Mouse (Mus musculus): ENCODE results near the gene Gk2. TPM values are rescaled to one million over a fixed set of nuclear protein-coding genes. Genes with fewer than 3 reads are reported as not detected.
A peak's percentile ranks its signal among the peaks of the same experiment; 100 is the strongest.

Gk2 gene
- total RNA-seq (2021), result not detected
- long read RNA-seq, experiment 1, result 0 reads
- long read RNA-seq, experiment 2, result 0 reads

DNA sequence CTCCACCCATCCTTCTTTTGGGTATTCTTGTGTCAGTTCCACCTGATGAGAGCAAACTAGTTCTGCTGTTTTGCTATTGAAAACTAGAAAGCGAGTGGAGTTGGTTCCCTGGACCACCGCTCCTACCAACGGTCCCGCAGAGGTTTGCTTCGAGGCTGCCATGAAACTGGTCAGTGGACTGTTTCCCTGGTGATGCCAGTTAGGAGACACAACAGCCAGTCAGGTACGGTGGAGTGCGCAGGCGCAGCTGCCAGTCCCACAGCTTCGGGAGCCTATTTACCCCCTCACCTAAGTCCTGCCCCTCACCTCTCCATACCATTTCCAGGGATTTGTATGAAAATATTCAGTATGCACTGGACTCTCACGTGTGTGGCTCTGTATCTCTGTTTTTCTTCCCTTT lies at the start of gene Gk2:
Gene Gk2 (minus strand): TSS at position 206 of the 400 bp plus-strand sequence.
- H3K4me3 ChIP-seq, result no peak within 1 kb of the TSS
- TF ChIP-seq CTCF (conservative IDR thresholded peaks at IDR 0.05), result no peak
- DNase-seq (ENCODE audit: low spot score in 2 of 2), result no peak
- no peak within 1 kb of the TSS for H3K27ac ChIP-seq

DNA sequence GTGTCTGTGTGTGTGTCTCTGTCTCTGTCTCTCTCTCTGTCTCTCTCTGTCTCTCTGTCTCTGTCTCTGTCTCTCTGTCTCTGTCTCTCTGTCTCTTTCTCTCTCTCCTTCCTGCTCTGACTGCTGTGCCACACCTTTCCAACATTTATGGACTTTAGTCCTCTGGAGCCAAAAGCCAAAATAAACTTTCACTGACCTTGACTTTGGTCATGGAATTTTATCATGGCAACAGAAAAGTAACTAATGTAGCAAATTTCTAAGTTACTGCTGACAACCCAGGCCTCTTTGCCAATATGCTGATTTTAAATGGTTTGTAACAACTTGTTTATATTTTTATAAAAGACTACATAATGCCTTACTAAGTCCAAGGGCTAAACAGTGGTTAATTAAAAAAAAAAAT lies 41.2 kb upstream of the Gk2 start:
- TF ChIP-seq CTCF (conservative IDR thresholded peaks at IDR 0.05), result no peak
- Histone ChIP-seq H3K4me3 (no peak overlapping the region), H3K27ac (no peak overlapping the region)
- DNase-seq (ENCODE audit: low spot score in 2 of 2), result no peak

DNA sequence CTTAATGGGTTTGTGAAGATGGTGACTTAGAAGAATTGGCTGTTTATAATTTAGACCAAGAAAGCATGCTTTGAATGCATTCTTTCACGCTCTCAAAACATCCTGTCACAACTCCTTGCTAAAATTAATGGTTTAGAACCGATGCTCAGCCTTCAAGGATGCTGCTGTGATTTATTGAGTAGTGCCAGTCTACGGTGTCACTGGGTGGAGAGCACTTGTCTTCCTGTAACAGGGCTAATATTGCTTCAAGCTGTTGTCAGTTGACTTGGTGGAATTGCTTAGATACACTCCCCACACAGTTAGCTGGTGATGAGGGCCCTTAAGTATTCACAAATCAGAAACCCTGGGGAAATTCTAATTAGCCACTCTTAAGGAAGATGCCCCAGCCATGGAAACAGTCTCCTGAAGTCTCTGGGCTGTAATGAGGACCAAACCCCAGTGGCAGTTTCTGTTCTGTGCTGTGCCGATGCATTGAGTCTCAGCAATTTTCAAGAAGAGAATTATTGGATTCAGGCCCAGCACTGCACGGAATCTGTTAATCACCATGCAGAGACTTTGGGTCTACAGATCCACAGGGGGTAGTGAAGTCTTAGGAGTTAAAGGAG lies 38.8 kb upstream of the Gk2 start:
- TF ChIP-seq CTCF (conservative IDR thresholded peaks at IDR 0.05), result no peak
- Histone ChIP-seq H3K27ac (no peak overlapping the region), H3K4me3 (no peak overlapping the region)
- DNase-seq (ENCODE audit: low spot score in 2 of 2), result no peak

DNA sequence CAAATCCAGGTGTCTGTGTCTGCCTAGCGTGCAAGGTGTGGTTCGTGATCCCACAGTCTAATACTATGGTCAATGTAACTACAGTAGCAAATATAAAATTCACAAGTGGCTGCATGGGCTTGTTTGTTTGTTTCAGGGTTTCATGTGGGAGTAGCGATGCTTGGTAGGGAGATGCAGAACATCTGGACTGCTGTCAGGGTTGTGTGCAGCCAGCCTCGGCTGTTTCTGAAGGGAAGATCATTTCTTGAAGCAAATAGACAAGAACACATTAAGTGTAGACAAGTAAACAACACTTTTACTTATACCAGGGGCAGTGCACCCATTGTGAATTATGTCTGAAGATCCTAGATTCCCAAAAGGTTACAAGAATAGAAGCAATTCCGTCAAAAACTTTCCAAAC lies 36.6 kb upstream of the Gk2 start:
- Histone ChIP-seq H3K4me3 (no peak overlapping the region), H3K27ac (no peak overlapping the region)
- TF ChIP-seq CTCF (conservative IDR thresholded peaks at IDR 0.05), result no peak
- no peak for DNase-seq (ENCODE audit: low spot score in 2 of 2)

DNA sequence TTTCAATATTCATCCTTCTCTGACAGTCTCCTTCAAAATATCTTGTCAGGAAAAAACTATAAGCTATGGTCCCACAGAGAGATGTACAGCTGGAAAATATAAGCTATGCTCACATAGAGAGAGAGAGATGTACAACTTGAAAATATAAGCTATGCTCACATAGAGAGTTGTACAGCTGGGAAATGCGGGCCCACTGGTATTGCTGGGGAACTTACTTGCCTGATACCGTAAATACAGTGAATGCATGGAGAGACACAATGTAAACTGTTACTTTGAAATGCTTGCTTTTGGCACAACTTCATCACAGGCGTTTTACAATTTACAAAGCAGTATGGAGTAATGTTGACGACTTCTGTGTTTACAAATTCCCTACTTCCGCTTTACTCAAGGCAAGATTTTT lies 29.3 kb upstream of the Gk2 start:
- DNase-seq (ENCODE audit: low spot score in 2 of 2), result no peak
- TF ChIP-seq CTCF (conservative IDR thresholded peaks at IDR 0.05), result no peak
- Histone ChIP-seq H3K27ac (no peak overlapping the region), H3K4me3 (no peak overlapping the region)

DNA sequence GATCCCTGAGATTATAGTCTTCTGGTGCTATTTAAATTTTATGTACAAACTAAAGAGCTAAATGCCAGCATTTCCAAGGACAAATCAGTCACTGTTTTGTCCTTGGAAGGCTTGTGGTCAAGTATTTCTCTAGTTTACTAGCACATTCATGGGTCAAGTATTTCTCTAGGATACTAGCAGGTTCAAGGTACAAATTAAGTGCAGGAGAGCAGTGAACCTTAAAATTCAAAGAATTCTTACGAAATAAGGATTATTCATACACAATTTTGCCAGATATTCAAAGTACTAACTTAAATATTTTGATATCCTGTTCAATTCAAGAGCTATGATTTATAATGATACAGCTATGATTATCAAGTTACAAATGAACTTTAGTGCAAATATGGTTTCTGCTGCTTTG lies 23.2 kb upstream of the Gk2 start:
- Histone ChIP-seq H3K27ac (no peak overlapping the region), H3K4me3 (no peak overlapping the region)
- TF ChIP-seq CTCF (conservative IDR thresholded peaks at IDR 0.05), result no peak
- no peak for DNase-seq (ENCODE audit: low spot score in 2 of 2)

DNA sequence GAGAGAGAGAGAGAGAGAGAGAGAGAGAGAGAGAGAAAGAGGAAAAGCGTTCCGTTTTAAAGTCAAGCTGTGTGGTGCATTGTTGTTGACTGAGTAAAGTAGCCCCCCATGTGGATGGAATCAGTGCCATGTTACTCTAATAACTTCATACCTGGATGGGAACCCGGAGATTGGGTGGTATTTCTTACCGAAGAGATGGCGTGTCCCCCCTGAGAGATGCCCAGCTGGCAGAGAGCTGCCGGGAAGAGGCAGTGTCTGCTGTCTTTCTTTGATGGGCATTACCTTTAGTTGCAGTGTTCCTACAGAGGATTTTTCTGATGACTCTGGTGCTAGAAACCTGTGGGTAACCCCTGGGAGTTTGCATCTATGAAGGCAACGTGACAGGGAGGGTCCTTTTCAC lies 10.4 kb upstream of the Gk2 start:
- no peak for DNase-seq (ENCODE audit: low spot score in 2 of 2)
- Histone ChIP-seq H3K27ac (no peak overlapping the region), H3K4me3 (no peak overlapping the region)
- TF ChIP-seq CTCF (conservative IDR thresholded peaks at IDR 0.05), result no peak

DNA sequence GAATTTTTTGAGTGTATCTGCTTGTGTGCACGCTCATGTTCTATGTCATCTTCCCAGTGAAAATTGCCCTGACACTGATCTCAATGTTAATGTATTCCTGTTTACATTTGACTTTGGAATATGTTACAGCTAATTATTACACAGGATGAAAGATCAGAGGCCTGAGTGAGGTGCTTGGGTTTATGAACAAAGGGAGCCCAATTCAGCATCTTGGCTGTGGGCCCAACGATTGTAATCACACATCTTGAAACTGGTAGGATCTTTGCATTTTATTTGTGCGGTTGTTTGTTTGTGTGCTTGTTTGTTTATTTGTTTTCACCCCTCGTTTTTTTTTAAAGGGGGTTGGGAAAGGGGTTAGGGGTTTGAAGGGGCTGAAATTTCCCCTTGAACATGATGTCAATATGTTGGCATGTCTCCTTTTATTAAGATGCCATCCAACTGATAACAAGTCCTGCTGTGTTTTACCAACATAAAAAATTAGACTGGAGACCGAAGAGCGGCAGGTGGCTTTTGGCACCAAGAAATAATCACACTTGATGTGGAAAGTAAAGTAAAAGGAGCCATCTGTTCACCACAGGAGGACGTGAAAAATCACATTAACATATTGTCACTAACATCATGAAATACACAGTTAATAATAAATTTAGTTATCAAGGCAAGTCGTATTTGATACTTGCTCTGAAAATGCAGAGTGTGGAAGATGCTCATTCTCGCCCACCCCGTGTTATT lies 9.8 kb upstream of the Gk2 start:
- DNase-seq (ENCODE audit: low spot score in 2 of 2), result no peak
- no peak overlapping the region for H3K27ac ChIP-seq
- no peak overlapping the region for H3K4me3 ChIP-seq
- no peak for TF ChIP-seq CTCF (conservative IDR thresholded peaks at IDR 0.05)

DNA sequence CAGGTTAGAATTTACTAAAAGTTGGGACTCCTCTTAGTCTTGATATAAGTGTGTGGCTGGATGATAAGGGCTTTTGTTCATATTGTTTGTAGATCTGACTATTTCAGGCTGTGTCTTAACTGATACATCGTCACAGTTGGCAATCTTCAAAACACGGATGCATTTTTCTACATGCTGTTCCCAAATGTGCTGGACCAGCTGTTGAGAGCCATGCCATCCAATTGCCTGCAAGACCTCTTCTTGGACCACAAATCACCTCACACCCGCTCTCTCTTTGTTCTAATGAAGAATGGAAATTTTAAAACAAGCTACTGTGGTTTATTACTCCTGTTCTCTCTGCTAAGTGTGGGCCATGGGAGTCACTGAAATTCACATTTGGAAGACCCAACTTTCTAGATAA lies 9.1 kb upstream of the Gk2 start:
- DNase-seq (ENCODE audit: low spot score in 2 of 2), result no peak
- Histone ChIP-seq H3K27ac (no peak overlapping the region), H3K4me3 (no peak overlapping the region)
- TF ChIP-seq CTCF (conservative IDR thresholded peaks at IDR 0.05), result no peak

DNA sequence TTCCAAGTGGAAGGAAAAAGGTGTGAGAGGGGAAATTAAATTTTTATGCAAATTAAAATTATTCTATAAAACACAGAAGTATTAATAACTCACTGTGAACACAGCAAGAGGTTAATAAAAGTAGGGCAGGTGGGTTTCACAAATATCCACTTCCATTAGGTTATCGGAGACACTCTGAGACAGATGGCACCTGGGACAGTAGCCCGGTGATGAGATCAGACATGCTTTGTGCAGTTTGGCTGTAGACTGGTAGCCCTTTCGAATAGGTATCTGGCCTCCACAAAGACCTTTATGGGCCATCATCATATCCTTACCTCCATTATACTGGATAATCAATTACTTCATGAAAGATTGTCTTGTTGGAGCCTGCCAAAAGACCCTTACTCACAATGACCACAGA lies 6.0 kb upstream of the Gk2 start:
- no peak for DNase-seq (ENCODE audit: low spot score in 2 of 2)
- Histone ChIP-seq H3K4me3 (no peak overlapping the region), H3K27ac (no peak overlapping the region)
- TF ChIP-seq CTCF (conservative IDR thresholded peaks at IDR 0.05), result no peak

DNA sequence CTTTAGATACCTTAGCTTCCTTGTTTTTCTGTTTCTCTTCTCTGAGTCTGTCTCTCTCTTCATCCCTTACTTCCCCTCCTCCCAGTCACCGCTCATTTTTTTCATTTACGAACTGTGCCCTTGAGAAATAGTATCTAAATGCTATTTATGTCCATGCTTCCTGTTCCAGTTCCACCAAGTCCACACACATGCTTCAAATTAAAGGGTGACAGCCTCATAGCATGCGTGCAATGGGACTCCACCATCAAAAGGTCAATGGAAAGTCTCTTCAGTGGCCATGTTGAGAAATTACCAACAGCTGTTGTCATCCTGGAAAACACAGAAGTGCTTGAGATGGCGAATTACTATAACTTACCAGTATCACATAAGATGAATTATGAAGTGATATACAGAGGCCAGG lies 5.4 kb downstream of the Gk2 start:
- H3K4me3 ChIP-seq, result no peak overlapping the region
- no peak for TF ChIP-seq CTCF (conservative IDR thresholded peaks at IDR 0.05)
- no peak overlapping the region for H3K27ac ChIP-seq
- no peak for DNase-seq (ENCODE audit: low spot score in 2 of 2)

DNA sequence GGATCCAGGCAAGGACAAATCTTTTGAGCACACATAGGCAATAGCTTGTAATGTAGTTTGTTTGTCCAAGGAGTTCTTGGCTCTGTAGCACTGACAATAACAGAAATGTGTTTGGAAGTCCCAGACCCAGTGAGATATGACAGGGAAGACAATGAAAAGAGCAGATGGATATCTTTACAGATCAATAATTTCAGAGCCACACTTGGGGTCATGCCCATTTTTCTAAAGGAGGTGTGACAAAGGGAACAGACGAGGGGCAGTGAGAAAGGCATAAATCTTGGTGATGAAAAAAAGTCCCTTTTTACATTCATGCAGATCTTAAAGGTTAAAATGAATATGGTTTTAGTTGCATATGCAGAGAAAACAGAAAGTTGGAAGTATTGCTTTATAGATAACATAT lies 12.6 kb downstream of the Gk2 start:
- no peak for TF ChIP-seq CTCF (conservative IDR thresholded peaks at IDR 0.05)

DNA sequence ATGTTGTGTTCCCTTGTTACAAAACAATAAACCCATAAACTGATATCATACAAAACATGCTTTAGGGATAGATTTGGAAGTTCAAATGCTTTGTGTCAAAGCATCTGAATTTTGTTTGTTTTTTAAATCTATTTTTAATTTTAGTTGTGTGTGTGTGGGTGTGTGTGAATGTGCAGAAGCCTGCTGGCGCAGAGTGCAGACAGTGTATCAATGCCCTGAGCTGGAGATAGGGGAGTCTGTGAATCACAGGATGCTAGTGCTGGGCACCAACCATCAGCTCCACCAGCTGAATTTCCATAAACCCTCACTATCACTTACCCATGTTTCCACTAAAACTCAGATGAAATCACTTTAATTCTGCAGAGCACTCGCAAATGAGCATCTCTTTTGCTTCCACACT lies 24.3 kb downstream of the Gk2 start:
- DNase-seq (ENCODE audit: low spot score in 2 of 2), result peak; percentile 20 to 26
- TF ChIP-seq CTCF (conservative IDR thresholded peaks at IDR 0.05), result peak; percentile 25; the same call in 1 of the 2 replicates
- Histone ChIP-seq H3K27ac (peak overlapping the region; percentile 72), H3K4me3 (no peak overlapping the region)

More for the DNA sequence above, 12.6 kb downstream of the Gk2 start:
- no peak for DNase-seq (ENCODE audit: low spot score in 2 of 2)
- Histone ChIP-seq H3K4me3 (no peak overlapping the region), H3K27ac (peak overlapping the region; percentile 36; the same call in 1 of the 2 replicates)

DNA sequence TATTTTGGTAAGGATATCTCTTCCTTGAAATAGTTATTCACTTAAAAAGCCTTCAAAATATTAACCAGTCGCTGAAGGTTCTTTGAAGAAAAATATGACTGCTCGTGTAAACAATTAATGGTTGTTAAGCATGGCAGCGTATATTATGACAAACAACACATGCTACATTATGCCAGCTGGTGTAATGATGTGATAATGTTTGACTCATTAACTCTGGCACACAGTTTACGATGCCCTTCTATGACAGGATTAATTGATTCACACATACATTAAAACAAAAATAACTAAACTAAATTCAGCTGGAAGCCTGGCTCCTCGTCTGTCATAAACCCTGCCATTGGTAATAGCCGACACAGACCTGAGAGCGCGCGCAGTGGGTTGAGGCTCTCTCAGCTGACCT lies 26.8 kb downstream of the Gk2 start:
- H3K4me3 ChIP-seq, result no peak overlapping the region
- no peak for DNase-seq (ENCODE audit: low spot score in 2 of 2)

More for the DNA sequence above, 26.8 kb downstream of the Gk2 start:
- no peak for TF ChIP-seq CTCF (conservative IDR thresholded peaks at IDR 0.05)
- no peak overlapping the region for H3K27ac ChIP-seq
